10 mouse cellular contexts compared by ENCODE assay signal in genomic region chr9:56309079-56309478, GRCm38 (mm10).
"Had no signal": no experiment of that assay in that cellular context is flagged by ENCODE, and none has a peak within 500 bp of the region (broad histone marks: within the 10 kb centered on the region; RNA-seq: fewer than 3 reads in every experiment).

No protein-coding gene starts in this region.

- H3K36me3 ChIP-seq: kidney, embryonic 15.5 days; limb, embryonic 15.5 days; liver, embryonic 12.5 days; lung, embryonic 15.5 days; midbrain, embryonic 13.5 days; stomach, embryonic 15.5 days had no signal

- DNase-seq: kidney, adult 2 months; kidney, postnatal 14 days; right cerebral cortex, postnatal 14 days; thymus, postnatal 4 days had no signal

- ATAC-seq: liver, embryonic 12.5 days; midbrain, embryonic 13.5 days had no signal

- H3K4me1 ChIP-seq: limb, embryonic 15.5 days; stomach, embryonic 15.5 days had no signal

- H3K4me3 ChIP-seq: kidney, embryonic 15.5 days; limb, embryonic 15.5 days; liver, embryonic 12.5 days; lung, embryonic 15.5 days; midbrain, embryonic 13.5 days; stomach, embryonic 15.5 days had no signal

- H3K4me2 ChIP-seq: kidney, embryonic 15.5 days; limb, embryonic 15.5 days; liver, embryonic 12.5 days; lung, embryonic 15.5 days; midbrain, embryonic 13.5 days; stomach, embryonic 15.5 days had no signal

- H3K9me3 ChIP-seq: kidney, embryonic 15.5 days; limb, embryonic 15.5 days; liver, embryonic 12.5 days; lung, embryonic 15.5 days; midbrain, embryonic 13.5 days; stomach, embryonic 15.5 days had no signal

- H3K27me3 ChIP-seq: kidney, embryonic 15.5 days; limb, embryonic 15.5 days; liver, embryonic 12.5 days; lung, embryonic 15.5 days; midbrain, embryonic 13.5 days; stomach, embryonic 15.5 days had no signal

- H3K9ac ChIP-seq: kidney, embryonic 15.5 days; limb, embryonic 15.5 days; liver, embryonic 12.5 days; lung, embryonic 15.5 days; midbrain, embryonic 13.5 days; stomach, embryonic 15.5 days had no signal

- H3K27ac ChIP-seq: kidney, embryonic 15.5 days; limb, embryonic 15.5 days; liver, embryonic 12.5 days; lung, embryonic 15.5 days; midbrain, embryonic 13.5 days; stomach, embryonic 15.5 days had no signal
